Mouse (Mus musculus) hindbrain, embryonic 16.5 days (tissue): Measurements from ENCODE around the gene Sectm1a. TPM values are rescaled to one million over a fixed set of nuclear protein-coding genes. Genes with fewer than 3 reads are reported as not detected.
"Not testable (repeated sequence)": the region's sequence is repeated elsewhere in the genome, so short reads cannot be mapped to it uniquely, and the experiment has no call there.

Source experiments
- ATAC-seq: fragments of 200-750 bp; cut with Nextera tagmentation; 2 replicates; pipeline ENCODE4 v1.8.0; 2017; ENCODE audit warnings: moderate TSS enrichment, moderate library complexity
- H3K27ac ChIP-seq: fragments of 300-500 bp; sonication (generic); 2 replicates; pipeline ENCODE4 v1.5.1; 2014; ENCODE audit warnings: low read depth, mild to moderate bottlenecking, control low read depth, low read length, moderate library complexity
- H3K27me3 ChIP-seq: fragments of 300-500 bp; sonication (generic); replicated peaks from 2 replicates; pipeline ENCODE4 v1.6.1; 2014; ENCODE audit warnings: low read length; ENCODE audit not compliant: control insufficient read depth, insufficient read depth
- H3K36me3 ChIP-seq: fragments of 300-500 bp; sonication (generic); 2 replicates; pipeline ENCODE4 v1.6.1; 2014; ENCODE audit warnings: mild to moderate bottlenecking, low read length, moderate library complexity, mixed read lengths; ENCODE audit not compliant: control insufficient read depth, insufficient read depth
- H3K4me1 ChIP-seq: fragments of 300-500 bp; sonication (generic); 2 replicates; pipeline ENCODE4 v1.6.1; 2014; ENCODE audit warnings: low read depth, low read length; ENCODE audit not compliant: control insufficient read depth, insufficient read depth
- H3K4me2 ChIP-seq: fragments of 300-500 bp; sonication (generic); 2 replicates; pipeline ENCODE4 v1.6.1; 2014; ENCODE audit warnings: mild to moderate bottlenecking, low read length, control low read depth, moderate library complexity
- H3K4me3 ChIP-seq: fragments of 300-500 bp; sonication (generic); 2 replicates; pipeline ENCODE4 v1.5.1; 2014; ENCODE audit warnings: mild to moderate bottlenecking, low read length, control low read depth, moderate library complexity
- H3K9ac ChIP-seq: fragments of 300-500 bp; sonication (generic); 2 replicates; pipeline ENCODE4 v1.6.1; 2014; ENCODE audit warnings: low read depth, mild to moderate bottlenecking, control low read depth, low read length, moderate library complexity
- H3K9me3 ChIP-seq: fragments of 300-500 bp; sonication (generic); 2 replicates; pipeline ENCODE4 v1.6.1; 2014; ENCODE audit warnings: mild to moderate bottlenecking, low read length, moderate library complexity; ENCODE audit not compliant: control insufficient read depth
- WGBS: fragments of 180-500 bp; shearing (Covaris S2); extraction: QIAGEN DNeasy Blood & Tissue Kit; methylation state at CpG from one replicate; pipeline ENCODE4 v1.1.7; 2014; 5-methylcytosine and 5-hydroxymethylcytosine counted together
- polyA plus RNA-seq: library from polyadenylated mRNA; unstranded; fragments of >200 nt; fragmentation: Nextera tagmentation; extraction: Ambion mirVana; gene quantifications from 2 replicates; pipeline ENCODE4 v1.2.1, GENCODE M21; 2015

Sectm1a gene
- polyA plus RNA-seq, 1 experiment from 2014 or later = not detected

DNA sequence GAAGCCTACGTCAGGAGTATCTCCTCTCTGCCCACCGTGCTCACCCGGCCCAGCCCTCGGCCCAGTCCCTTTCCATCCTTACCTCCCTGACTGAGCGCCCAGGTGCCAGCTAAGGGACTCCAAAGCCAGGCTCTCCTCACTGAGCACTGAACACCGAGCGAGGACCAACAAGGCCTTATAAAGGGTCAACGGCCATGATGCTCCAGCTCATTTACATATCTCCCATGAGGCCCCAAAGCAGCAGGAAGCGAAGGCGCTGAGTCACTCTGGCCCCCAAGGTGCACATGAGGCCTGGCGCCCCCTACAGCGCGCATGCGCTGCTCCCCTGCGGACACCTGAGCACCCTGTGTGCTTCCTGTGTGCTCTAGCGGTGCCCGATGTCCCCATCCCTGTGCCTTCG, 37.1 kb upstream of the Sectm1a start:
- no peak overlapping the region for H3K27ac ChIP-seq
- no peaks in the 10 kb centered on the region for H3K9me3 ChIP-seq
- H3K36me3 ChIP-seq = no peaks in the 10 kb centered on the region
- WGBS = 94% methylated on average over 18 of the region's 18 CpGs
- no peaks in the 10 kb centered on the region for H3K4me1 ChIP-seq
- H3K9ac ChIP-seq = no peak overlapping the region
- no peak overlapping the region for H3K4me2 ChIP-seq
- H3K4me3 ChIP-seq = no peak overlapping the region
- ATAC-seq = no peak
- no peaks in the 10 kb centered on the region for H3K27me3 ChIP-seq

DNA sequence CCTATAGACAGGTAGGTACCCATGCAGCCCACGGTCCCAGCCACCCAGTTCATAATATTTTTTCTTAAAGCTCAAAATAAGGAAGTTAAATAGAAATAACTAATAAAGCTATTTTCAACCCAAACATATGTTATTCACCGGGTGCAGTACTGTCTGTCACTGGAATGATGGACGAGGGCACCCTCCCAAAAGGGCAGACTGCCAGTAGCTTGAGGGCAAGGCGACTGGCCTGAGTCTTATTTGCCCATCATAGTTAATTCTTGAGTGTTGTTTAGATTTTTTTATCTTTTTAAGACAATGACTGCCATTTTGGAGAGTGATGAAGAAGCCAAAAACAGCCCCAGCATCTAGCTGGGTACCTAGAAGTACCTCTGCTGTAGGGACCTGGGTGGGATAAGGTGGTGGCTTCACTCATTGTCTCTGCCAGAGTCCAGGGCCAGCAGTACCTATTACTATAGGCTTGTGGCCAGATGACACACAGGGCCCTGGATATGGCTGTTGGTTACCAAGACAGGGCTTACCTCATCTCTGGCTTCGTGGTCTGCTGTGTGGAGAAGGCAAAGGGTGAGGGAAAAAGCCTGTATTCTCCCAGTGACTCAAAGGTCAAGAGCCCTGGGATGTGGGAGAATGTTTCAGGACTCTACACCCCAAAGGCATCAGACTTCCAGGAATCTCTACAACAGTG, 31.2 kb upstream of the Sectm1a start:
- no peaks in the 10 kb centered on the region for H3K36me3 ChIP-seq
- H3K9me3 ChIP-seq = no peaks in the 10 kb centered on the region
- H3K4me1 ChIP-seq = no peaks in the 10 kb centered on the region
- no peak overlapping the region for H3K4me2 ChIP-seq
- H3K9ac ChIP-seq = no peak overlapping the region
- H3K27ac ChIP-seq = no peak overlapping the region
- H3K27me3 ChIP-seq = no peaks in the 10 kb centered on the region
- ATAC-seq = no peak
- WGBS = 65% methylated on average over 5 of the region's 5 CpGs
- H3K4me3 ChIP-seq = no peak overlapping the region

DNA sequence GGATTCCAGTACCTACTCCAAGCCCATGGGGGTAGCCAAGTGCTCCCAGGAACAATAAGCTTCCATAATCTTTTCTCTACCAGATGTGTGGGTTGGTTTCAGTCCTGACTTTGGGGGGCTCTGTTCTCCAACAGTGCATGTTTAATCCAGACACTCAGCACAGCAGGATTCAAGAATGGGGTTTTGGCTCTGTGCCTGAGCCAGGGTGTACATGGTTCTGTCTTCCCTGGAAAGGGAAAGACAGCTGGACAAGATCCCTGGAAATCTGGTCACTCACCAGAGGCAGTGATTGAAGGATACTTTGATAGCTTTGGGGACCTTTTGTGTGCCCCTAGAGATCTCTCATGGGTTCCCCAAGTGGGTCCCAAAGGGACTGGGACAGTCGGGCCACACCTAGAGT, 30.6 kb upstream of the Sectm1a start:
- Histone ChIP-seq H3K27ac (no peak overlapping the region), H3K27me3 (no peaks in the 10 kb centered on the region), H3K9me3 (no peaks in the 10 kb centered on the region), H3K4me2 (no peak overlapping the region), H3K9ac (no peak overlapping the region), H3K4me1 (no peaks in the 10 kb centered on the region), H3K4me3 (no peak overlapping the region), H3K36me3 (no peaks in the 10 kb centered on the region)
- 80% methylated on average over 1 of the region's 1 CpGs for WGBS
- no peak for ATAC-seq

DNA sequence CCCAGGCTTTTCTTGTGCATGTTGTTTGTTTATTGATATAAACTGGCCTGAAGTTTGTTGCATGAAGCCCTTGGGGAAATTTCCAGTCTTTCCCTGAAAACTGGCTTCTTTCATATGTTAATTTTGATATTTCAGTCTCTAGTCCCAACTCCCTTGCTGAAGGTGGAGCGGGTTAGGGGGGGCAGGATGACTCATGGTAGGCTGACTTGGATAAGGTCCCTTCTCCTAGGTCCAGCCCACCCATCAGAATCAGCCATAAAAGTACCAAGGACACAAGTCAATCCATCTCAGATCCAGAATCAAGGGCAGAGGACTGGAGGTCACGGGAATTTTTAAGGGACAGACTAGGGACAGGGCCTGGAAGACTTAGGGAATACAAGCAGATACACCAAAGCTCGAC, 30.0 kb upstream of the Sectm1a start:
- Histone ChIP-seq H3K36me3 (no peaks in the 10 kb centered on the region), H3K4me1 (no peaks in the 10 kb centered on the region), H3K9me3 (no peaks in the 10 kb centered on the region), H3K4me2 (no peak overlapping the region), H3K4me3 (no peak overlapping the region), H3K9ac (no peak overlapping the region), H3K27ac (no peak overlapping the region), H3K27me3 (no peaks in the 10 kb centered on the region)
- no peak for ATAC-seq
- WGBS = 86% methylated on average over 3 of the region's 3 CpGs

DNA sequence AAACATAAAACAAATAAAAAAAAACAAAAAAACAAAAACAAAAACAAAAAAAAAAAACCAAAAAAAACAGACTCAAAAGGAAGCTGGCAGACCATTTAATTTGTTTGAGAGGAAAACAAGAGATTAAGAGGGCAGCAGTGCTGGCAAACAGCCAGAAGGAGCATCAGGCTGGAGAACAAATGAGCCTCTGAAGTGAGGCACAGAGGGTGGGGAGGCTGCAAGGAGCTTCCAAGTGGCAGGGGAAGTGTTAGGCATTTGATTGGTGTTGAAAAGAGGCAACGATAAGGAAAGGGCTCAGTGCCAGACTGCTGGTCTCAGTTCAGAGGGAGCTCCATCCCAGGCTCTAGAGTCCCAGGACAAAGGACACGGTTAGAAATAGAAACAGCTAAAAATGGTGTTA, 29.0 kb upstream of the Sectm1a start:
- no peaks in the 10 kb centered on the region for H3K4me1 ChIP-seq
- no peaks in the 10 kb centered on the region for H3K27me3 ChIP-seq
- no peak overlapping the region for H3K27ac ChIP-seq
- peak; percentile 81 for ATAC-seq
- no peaks in the 10 kb centered on the region for H3K9me3 ChIP-seq
- H3K4me2 ChIP-seq = no peak overlapping the region
- no peak overlapping the region for H3K4me3 ChIP-seq
- no peak overlapping the region for H3K9ac ChIP-seq
- no peaks in the 10 kb centered on the region for H3K36me3 ChIP-seq
- WGBS = 4% methylated on average over 2 of the region's 2 CpGs

DNA sequence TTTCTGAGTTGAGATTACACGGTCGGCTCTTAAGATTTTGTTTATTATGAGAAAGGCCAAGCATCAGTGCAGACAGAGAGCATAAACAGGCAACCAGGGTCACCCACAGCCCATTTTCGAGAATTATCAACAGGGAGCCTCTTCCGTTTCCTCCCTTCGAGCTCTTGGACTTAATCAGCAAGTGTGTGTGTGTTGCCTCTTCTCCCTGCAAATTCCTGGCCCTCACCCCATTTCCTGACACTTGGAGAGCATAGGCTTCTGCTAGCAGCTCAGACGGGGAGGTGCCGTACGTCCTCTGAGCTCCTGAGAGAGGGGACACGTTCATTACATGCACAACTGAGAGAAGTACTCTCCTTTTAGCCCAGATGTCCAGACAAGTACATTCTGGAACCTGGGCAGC, 27.0 kb upstream of the Sectm1a start:
- Histone ChIP-seq H3K9me3 (no peaks in the 10 kb centered on the region), H3K4me3 (no peak overlapping the region), H3K36me3 (no peaks in the 10 kb centered on the region), H3K4me1 (no peaks in the 10 kb centered on the region), H3K27me3 (no peaks in the 10 kb centered on the region), H3K9ac (no peak overlapping the region), H3K27ac (no peak overlapping the region), H3K4me2 (no peak overlapping the region)
- ATAC-seq = no peak
- 75% methylated on average over 9 of the region's 9 CpGs for WGBS

DNA sequence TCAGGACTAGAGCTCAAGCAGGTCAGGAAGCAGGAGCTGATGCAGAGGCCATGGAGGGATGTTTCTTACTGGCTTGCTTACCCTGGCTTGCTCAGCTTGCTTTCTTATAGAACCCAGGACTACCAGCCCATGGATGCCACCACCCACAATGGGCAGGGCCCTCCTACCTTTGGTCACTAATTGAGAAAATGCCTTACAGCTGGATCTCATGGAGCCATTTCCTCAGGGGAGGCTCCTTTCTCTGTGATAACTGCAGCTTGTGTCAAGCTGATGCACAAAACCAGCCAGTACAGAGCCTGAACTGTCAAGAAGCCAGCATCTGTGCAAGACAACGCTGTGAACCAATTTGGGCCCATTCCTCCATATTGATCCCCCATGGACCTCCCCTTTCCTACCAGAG, 26.2 kb upstream of the Sectm1a start:
- H3K9ac ChIP-seq, H3K27ac ChIP-seq, H3K4me1 ChIP-seq, H3K4me3 ChIP-seq, ATAC-seq, H3K9me3 ChIP-seq, H3K4me2 ChIP-seq, H3K36me3 ChIP-seq, H3K27me3 ChIP-seq: not testable (repeated sequence)
- 72% methylated on average over 1 of the region's 1 CpGs for WGBS

DNA sequence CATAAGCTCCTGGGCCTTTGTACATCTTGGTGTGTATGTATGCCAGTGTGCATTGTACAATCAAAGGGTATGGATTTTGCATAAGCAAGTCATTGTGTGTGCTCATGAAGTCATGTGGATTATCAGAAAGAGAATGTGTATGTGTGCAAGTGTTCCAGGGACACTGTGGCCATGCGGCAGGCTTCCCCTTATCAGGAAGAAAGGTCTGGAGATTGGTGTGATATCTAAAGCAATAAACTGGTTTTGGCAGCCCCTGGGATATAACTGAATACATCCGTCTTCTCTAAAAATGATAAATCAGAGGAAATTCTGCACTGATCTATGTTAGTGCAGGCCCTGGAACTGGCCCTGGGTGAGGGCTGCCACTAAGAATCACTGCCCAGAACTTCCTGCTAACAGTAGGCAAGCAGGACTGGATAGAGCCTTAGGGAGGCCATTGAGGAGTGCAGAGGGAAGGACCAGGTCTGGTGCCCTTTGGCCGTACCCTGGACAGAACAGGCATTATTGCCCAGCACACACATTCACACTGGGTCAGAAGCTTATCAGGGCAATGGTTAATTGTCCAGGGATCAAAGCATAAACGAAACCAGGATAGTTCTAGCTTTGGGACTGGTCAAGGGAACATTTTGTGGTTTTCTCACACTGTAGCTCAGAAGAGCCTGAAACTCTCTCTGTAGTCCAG, 20.2 kb upstream of the Sectm1a start:
- no peaks in the 10 kb centered on the region for H3K36me3 ChIP-seq
- H3K9me3 ChIP-seq = no peaks in the 10 kb centered on the region
- no peak overlapping the region for H3K27ac ChIP-seq
- WGBS = 85% methylated on average over 4 of the region's 4 CpGs
- no peak overlapping the region for H3K9ac ChIP-seq
- H3K27me3 ChIP-seq = no peaks in the 10 kb centered on the region
- no peaks in the 10 kb centered on the region for H3K4me1 ChIP-seq
- H3K4me3 ChIP-seq = no peak overlapping the region
- no peak overlapping the region for H3K4me2 ChIP-seq
- no peak for ATAC-seq

DNA sequence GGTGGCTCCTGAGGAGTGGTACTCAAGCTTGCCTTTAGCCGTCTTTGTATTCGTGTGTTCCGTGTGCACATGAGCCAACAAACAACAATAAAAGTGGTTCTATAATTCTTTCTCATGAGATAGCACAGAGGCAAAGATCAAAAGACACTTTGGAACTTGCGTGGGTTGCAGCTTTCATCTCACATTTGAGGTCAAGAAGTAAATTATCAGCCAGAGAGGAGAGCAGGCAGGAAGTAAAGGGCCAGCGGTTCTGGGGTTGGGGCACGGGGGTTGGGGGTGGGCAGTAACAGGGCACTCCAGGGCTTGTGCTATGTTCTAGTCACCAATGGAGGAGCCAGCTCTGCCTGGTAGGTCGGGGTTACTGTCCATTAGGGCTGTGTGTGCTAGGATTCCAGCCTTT, 19.7 kb upstream of the Sectm1a start:
- no peak for ATAC-seq
- Histone ChIP-seq H3K4me1 (no peaks in the 10 kb centered on the region), H3K4me2 (no peak overlapping the region), H3K9ac (no peak overlapping the region), H3K27me3 (no peaks in the 10 kb centered on the region), H3K27ac (no peak overlapping the region), H3K36me3 (no peaks in the 10 kb centered on the region), H3K4me3 (no peak overlapping the region), H3K9me3 (no peaks in the 10 kb centered on the region)
- WGBS = 67% methylated on average over 7 of the region's 7 CpGs
